Mouse (Mus musculus): ENCODE results near the gene Creld1. TPM values are rescaled to one million over a fixed set of nuclear protein-coding genes. Genes with fewer than 3 reads are reported as not detected.

Gene Creld1
- 11.9 and 12.3 TPM in 2 replicates for polyA plus RNA-seq (2012; rRNA removed)

GRCm38 (mm10) chr6:113483100-113483615 is at the start of gene Creld1:
TSS of gene Creld1 (plus strand) at chr6:113483297.
- under 1% methylated on average over 26 of the region's 26 CpGs for WGBS
- peak; percentile 87 for DNase-seq (ENCODE audit: low read depth, low spot score)

- DNase-seq (ENCODE audit: low read depth, low spot score), result no peak
- WGBS, result 75% methylated on average over 3 of the region's 3 CpGs
These were observed 49.4 kb upstream of the Creld1 start for GRCm38 (mm10) chr6:113433661-113434060.

GRCm38 (mm10) chr6:113434691-113435090 is 48.4 kb upstream of the Creld1 start:
- 24% methylated on average over 7 of the region's 7 CpGs for WGBS
- peak; percentile 28 for DNase-seq (ENCODE audit: low read depth, low spot score)

DNA sequence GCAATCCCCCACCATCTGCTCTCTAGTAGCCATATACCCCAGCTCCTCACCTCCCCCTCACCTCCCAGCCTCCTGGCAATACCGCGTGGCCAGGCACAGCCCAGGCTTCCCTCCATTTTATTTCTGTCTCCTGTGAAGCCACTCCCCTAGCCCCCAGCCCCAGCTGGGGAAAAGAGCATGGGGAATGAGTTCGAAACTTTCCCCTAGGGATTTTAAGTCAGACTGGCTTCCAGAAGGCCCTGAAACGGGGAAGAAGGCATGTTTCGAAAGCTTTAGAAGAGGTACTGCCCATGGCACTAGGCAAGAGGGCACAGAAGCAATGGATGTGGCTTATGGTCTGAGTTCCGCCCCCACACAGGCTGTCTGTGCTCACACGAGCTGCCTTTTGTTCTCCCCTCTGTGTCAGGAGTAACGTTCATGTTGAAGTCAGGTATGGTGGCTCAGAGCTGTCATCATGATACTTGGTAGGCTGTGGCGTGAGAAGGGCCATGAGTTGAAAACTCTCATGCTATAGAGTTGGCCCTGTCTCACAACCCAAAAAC is 47.4 kb upstream of the Creld1 start, which contains the start of gene Cidec:
TSS of gene Cidec (minus strand) at position 97 of the 542 bp plus-strand sequence.
- WGBS, result 81% methylated on average over 9 of the region's 9 CpGs
- no peak for DNase-seq (ENCODE audit: low read depth, low spot score)

DNA sequence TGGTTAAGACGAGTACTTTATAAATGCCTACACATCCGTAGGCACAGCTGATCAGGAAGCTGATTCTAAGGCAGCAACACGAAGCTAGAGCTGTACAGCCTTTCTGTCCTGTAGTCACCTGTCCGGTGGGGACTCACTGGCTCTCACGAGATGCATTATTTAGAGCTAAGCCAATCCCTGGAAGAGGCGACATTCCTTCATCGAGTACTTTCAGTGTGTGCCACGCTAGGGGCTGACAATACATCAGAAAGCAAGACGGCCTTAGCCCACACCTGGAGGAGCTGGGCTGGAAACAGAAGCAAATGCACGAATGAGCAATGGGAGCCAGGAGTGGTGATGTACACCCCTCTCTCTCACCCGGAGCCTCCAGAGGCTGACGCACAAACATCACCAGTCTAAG is 46.0 kb upstream of the Creld1 start:
- 83% methylated on average over 12 of the region's 12 CpGs for WGBS
- DNase-seq (ENCODE audit: low read depth, low spot score), result no peak

DNA sequence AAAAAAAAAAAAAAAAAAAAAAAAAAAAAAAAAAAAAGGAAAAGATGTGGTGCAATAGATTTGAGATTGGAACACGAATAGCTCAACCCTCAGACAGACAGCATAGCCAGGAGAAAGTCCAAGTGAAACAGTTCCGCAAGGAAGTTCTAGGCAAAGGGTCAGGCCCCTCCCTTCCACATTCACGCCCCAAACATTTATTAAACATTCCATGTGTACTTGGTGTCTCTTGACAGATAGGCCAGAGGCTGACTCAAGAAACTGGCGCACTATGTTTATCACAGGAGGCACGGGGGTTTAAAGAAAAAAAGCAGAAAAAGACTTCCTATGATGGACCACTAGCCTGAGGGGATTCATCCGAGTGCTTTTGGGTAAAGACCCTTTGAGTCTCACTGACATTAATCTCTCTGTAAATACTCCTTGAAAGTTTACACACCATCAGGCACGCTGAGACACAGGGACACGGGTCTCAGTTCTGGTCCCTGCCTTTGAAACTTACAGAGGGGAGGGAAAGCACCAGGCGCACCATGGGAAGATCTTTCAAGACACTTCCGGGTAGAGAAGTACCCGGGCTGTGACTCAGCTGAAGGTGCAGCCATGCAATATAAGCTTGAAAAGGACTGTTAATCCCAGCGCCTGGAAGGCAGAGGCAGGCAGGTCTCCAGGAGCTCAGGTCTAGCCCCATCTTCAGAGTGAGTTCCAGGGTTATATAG is 44.2 kb upstream of the Creld1 start:
- DNase-seq (ENCODE audit: low read depth, low spot score), result peak; percentile 61
- 24% methylated on average over 12 of the region's 12 CpGs for WGBS

DNA sequence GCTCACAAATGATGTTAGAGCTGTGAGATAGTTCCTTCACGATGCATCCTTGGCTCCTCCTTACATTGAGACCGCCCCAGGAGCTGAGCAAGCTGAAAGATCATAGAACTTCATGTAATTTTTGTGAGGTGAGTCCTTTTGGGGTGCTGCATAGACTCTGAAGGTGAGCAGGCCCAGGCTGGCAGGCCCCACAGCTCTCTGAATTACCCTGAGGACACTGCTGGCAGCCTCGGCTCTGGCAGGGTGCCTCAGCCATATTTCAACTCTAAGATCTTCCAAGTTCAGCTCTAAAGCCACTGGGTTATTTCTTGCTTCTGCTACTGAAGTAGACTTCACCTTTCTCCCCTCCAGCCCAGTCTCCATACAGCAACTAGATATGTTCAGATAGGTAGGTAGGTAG is 42.4 kb upstream of the Creld1 start:
- 92% methylated on average over 3 of the region's 3 CpGs for WGBS
- no peak for DNase-seq (ENCODE audit: low read depth, low spot score)

DNA sequence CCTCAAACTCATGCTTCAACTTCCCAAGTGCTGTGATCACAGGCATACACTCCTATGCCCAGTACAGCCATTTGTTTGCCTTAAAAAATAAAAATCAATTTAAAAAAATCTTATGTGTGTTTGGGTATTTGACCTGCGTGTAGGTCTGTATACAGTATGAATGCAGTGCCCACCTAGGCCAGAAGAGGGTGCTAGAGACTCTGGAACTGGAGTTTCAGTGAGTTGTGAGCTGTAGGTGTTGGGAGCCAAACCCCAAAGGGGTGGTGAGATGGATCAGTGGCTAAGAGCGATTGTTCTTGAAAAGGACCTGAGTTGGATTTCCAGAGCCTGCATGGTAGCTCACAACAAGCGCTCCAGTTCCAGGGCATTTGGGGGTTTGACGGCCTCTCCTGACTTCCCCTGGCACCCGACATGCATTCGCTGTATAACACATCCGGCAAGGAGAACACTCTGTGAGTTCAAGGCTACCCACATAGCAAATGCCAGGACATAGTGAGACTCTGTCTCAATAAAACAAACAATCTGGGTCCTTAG is 41.9 kb upstream of the Creld1 start:
- WGBS, result 50% methylated on average over 7 of the region's 7 CpGs
- peak; percentile 71 for DNase-seq (ENCODE audit: low read depth, low spot score)

DNA sequence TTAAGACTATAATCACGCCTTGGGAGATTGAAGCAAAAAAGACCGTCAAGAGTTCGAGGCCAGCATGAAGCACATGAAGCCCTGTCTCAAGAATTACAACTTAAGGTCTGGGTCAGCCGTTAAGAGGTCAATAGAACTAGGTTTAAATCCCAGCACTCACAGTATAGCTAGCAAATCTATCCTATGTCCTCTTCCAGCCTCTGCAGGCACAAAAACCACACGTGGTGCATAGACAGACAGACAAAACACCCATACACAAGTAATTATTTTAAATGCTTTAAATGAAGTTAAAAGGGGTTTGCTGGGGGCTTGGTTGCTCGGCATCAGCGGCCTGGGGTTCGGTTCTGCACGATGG is 41.0 kb upstream of the Creld1 start:
- DNase-seq (ENCODE audit: low read depth, low spot score), result no peak
- 35% methylated on average over 9 of the region's 9 CpGs for WGBS

GRCm38 (mm10) chr6:113442442-113443090 is 40.5 kb upstream of the Creld1 start, which contains the start of gene Jagn1:
TSS of gene Jagn1 (plus strand) at chr6:113442569.
- peak; percentile 97 for DNase-seq (ENCODE audit: low read depth, low spot score)
- WGBS, result under 1% methylated on average over 45 of the region's 45 CpGs

- DNase-seq (ENCODE audit: low read depth, low spot score), result no peak
- 42% methylated on average over 12 of the region's 12 CpGs for WGBS
These were observed 40.0 kb upstream of the Creld1 start for GRCm38 (mm10) chr6:113443091-113443490.

DNA sequence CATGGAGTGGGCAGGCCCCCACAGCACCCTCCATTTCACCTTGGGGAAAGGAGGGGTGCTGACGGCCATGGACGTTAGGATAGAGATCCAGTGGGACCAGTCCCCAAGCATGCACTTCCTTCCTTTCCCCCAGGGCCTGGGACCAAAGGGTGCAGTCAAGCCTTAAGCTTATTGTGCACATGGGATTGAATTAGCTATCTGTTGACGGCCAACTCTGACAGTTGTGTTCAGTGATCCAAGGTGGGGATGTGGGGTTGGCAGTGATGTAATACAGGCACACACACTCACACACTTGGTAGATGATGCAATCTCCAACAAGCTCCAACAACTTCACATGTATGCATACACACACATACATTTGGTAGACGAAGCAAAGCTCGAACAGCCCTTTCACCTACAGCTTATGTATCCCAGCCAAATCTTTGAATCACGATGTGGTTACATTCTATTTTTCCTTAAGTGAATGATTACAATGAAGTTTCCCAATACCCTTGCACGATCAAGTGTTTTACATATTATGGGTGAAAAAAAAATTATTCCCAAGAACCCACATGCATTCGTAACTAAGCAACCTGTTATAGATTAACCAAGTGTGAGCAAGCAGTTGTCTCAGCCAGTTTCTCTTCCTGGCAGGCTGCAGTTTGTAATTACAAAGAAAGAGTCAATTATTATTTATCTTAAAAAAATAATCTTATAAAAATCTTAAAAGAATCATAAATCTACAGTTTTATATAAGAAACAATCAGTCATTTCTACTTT is 38.7 kb upstream of the Creld1 start:
- no peak for DNase-seq (ENCODE audit: low read depth, low spot score)
- 31% methylated on average over 8 of the region's 8 CpGs for WGBS

DNA sequence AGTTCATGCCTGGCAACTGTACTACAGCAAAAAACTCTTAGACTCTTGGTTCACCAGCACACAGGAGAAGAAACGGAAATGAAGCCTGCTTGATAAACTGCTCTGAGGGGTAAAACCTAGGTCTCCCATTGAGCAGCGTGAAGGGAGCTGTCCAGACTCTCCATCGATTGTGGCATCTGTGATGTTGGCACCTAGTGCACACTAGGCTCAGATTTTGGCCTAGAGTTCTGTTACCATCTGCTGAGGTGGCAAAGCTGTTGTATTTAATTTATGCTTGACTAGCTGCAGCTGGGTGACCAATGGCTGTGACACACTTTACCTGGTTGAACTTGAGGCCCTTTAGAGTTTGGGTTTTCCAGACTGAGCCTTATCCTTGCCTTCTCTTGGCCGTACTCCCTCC is 35.5 kb upstream of the Creld1 start:
- DNase-seq (ENCODE audit: low read depth, low spot score), result no peak
- 96% methylated on average over 4 of the region's 4 CpGs for whole genome bisulfite sequencing

- no peak for DNase-seq (ENCODE audit: low read depth, low spot score)
- 64% methylated on average over 2 of the region's 2 CpGs for WGBS
These were observed 31.3 kb upstream of the Creld1 start for GRCm38 (mm10) chr6:113451839-113452238.

DNA sequence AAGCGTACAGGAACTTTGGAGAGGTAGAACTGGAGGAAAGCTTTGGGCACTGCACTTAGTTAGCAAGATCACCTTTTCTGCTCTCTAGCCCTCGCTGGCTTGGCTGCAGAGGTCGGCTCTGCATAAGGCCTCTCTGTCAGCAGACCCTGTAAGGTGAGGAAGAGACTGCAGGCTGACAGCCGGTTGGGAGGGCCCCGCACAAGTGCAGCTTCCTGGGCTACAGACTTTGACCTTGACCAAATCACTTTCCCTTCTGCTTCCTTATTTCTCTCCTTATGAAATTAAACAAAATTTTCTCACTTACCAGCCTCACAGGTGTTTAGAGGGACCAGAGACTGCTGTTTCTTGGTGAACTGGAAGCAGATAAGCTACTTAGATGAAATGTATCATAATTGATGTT is 28.1 kb upstream of the Creld1 start:
- WGBS, result 30% methylated on average over 5 of the region's 5 CpGs
- DNase-seq (ENCODE audit: low read depth, low spot score), result no peak

- WGBS, result 50% methylated on average over 10 of the region's 10 CpGs
These were observed 25.1 kb upstream of the Creld1 start, which contains the start of gene Il17re for GRCm38 (mm10) chr6:113457952-113458534. TSS of gene Il17re (plus strand) at chr6:113458484.

GRCm38 (mm10) chr6:113458635-113459034 is 24.5 kb upstream of the Creld1 start:
- WGBS, result 23% methylated on average over 10 of the region's 10 CpGs
- DNase-seq (ENCODE audit: low read depth, low spot score), result peak; percentile 92

More at GRCm38 (mm10) chr6:113457952-113458534, 25.1 kb upstream of the Creld1 start, which contains the start of gene Il17re:
- DNase-seq (ENCODE audit: low read depth, low spot score), result no peak

GRCm38 (mm10) chr6:113464040-113464439 is 19.1 kb upstream of the Creld1 start:
- WGBS, result 67% methylated on average over 7 of the region's 7 CpGs
- no peak for DNase-seq (ENCODE audit: low read depth, low spot score)

- WGBS, result 73% methylated on average over 5 of the region's 5 CpGs
- DNase-seq (ENCODE audit: low read depth, low spot score), result no peak
These were observed 17.5 kb upstream of the Creld1 start for GRCm38 (mm10) chr6:113465602-113466001.
